Mouse (Mus musculus) spleen, postnatal 36 days (tissue): ENCODE measurements around the gene Mc3r.

ENCODE experiments used
- DNase-seq, 2 experiments: peaks; one replicate each; pipeline ENCODE4 v3.0.0; 2022; ENCODE audit warnings: low spot score in 2 of 2, mixed read lengths in 1 of 2

Mc3r gene

DNA sequence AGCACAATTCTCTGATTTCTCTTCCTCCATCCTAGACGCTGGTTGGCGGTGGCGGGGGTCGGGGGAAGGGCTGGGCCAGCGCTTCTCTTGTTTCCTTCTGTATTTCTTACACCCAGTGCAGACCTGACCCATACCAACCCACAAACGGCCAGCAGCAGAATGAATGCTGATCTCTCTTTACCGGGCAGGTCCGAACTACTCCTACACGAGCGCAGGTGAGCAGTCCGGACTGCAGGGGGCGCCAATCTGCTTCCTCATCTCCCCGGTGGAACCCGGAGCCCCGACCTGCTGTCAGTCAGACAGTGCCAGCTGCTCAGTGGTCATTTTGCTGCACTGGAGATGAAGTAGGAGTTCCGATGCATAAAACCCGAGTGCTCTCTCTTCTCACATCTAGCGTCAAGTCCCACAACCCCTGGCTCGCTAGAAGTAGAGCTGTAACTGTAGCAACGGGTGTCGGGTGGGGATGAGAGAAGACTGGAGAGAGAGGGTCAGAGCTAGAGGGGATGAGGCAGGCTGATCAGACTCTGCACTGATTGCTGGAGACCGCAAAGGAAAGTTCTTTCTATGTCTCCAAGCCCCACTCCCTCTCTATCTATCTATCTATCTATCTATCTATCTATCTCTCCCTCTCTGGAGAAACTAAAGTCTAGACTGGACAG lies at the start of gene Mc3r:
Gene Mc3r (plus strand): TSS at position 387 of the 659 bp plus-strand sequence.
- no peak for DNase-seq

- no peak for DNase-seq
Measured at GRCm38 (mm10) chr2:172201998-172202780, 46.1 kb upstream of the Mc3r start.

GRCm38 (mm10) chr2:172207003-172207402 lies 41.3 kb upstream of the Mc3r start:
- no peak for DNase-seq

GRCm38 (mm10) chr2:172213480-172213879 lies 34.8 kb upstream of the Mc3r start:
- no peak for DNase-seq

- DNase-seq = no peak
Measured at GRCm38 (mm10) chr2:172214336-172214735, 34.0 kb upstream of the Mc3r start.

GRCm38 (mm10) chr2:172215508-172216162 lies 32.7 kb upstream of the Mc3r start:
- DNase-seq = no peak

DNA sequence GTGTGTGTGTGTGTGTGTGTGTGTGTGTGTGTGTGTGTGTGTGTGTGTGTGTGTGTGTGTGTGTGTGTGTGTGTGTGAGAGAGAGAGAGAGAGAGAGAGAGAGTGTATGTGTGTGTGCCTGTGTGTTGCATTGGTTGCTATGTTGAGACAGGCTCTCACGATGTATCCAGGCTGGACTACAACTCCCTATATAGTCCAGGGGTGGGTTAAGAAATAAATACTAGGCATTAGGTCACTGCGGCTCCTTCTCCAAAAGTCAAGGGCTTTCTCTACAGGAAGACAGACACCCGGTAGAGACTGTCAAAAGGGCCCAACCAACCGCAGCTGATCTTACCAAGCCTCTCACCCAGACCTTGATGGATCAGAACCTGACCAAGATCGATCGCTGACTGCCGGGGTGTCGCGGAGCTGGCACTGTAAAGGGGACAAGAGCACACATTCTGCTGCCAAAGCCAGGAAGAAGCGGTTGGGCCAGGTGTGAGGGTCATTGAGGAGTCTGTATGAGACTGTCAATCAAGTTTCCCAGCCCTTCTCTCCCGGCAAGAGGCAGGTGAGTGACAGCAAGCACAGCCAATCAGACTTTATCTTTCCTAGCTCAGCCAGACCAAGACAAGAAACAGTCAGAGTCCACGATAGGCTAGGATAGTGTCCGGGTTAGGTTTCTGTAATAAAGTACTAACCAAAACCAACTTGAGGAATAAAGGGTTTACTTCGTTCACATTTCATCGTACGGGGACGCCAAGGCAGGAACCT lies 32.0 kb upstream of the Mc3r start:
- DNase-seq = no peak

GRCm38 (mm10) chr2:172217886-172218285 lies 30.4 kb upstream of the Mc3r start:
- no peak for DNase-seq

GRCm38 (mm10) chr2:172219186-172219585 lies 29.1 kb upstream of the Mc3r start:
- no peak for DNase-seq

GRCm38 (mm10) chr2:172221656-172222393 lies 26.5 kb upstream of the Mc3r start:
- no peak for DNase-seq

GRCm38 (mm10) chr2:172222394-172222785 lies 25.9 kb upstream of the Mc3r start:
- DNase-seq = no peak

GRCm38 (mm10) chr2:172222891-172223290 lies 25.4 kb upstream of the Mc3r start:
- no peak for DNase-seq

DNA sequence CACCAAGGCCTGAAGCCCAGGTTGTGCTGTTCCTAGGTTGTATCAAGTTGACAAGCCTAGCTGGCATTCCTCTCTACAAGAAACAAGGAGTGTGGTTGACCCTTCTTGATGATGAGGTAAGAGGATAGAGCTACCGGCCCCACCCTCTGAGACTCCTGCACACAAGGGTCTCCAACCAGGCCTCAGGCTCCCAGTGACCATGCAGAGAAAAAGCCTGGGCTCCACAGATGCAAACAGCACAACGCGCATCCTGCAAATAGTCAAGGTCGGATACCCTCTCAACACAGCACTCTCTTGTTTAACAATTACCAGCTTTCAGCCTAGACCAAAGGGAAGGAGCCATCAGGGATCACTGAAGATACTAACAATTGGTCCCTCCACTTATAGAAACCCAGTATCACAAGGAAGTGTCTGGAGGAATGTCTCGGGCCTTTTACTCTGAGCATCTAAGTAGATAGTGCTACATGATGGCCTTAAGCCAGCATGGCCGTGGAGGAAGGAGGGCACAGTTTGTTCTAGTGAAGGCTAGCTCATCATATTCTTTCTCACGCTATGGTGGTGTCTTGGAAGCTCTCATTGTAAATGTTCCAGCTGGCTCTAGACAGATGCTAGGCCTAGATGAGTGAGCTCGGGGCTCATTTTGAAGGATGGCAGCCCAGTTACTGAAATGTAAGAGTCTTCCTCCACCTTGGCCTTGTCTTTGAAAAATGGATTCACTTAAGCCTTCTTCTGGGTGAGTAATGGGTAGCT lies 24.7 kb upstream of the Mc3r start:
- DNase-seq = no peak

DNA sequence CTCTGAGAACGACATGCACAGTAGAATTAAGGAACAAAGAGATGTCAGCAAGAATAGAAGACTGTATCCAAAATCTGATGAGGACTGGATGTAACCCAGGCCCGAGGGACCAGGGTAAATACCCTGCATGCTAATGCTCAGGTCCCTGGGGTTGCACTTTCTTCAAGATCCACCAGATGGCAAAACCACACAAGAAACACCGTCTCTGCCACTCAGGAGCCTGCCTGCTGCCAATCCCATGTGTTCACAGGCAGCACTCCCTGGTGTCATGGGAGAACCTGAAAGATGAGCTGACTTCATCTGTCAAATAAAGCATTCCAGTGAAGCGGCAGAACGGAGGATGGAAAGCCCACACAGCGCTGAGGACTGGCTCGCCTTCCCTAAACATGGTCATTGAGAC lies 21.3 kb upstream of the Mc3r start:
- no peak for DNase-seq

- no peak for DNase-seq
Measured at GRCm38 (mm10) chr2:172227808-172228207, 20.5 kb upstream of the Mc3r start.

DNA sequence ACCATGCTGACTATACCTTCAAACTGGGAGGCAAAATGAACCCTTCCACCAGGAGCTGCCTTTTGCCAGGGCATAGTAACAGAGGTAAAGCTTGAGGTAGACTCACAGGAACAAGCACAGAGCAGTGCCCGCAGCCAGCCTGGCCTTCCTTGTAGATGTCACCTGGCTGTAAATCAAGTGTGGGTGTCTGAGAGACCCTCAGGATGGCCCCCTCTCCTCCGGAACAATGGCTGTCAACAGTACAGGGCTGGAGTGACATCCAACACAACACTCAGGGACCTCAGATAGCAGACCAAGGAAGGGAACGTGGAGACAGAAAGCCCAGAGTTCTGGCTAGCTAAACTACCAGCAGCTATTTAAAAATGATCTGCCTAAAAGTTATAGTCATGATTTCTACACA lies 19.1 kb upstream of the Mc3r start:
- DNase-seq = no peak

DNA sequence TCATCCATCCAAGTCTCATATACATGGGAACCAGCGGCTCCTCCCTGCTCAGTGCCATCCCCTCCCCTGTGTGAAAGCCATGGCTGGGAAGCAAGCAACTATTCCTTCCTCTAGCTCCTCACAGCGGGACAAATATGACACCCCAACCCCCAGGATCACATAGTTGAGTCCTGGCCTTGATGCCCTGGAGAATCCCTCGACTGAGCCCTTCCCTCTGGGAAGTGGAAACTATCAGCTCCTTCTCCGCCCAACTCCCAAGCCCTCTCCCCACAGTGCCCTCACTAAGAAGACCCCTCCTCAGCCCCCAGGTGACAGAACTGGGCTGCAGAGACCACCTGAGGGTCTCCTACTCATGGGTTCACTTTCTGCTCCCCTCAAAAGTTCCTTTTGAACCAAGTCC lies 18.2 kb upstream of the Mc3r start:
- DNase-seq = no peak

DNA sequence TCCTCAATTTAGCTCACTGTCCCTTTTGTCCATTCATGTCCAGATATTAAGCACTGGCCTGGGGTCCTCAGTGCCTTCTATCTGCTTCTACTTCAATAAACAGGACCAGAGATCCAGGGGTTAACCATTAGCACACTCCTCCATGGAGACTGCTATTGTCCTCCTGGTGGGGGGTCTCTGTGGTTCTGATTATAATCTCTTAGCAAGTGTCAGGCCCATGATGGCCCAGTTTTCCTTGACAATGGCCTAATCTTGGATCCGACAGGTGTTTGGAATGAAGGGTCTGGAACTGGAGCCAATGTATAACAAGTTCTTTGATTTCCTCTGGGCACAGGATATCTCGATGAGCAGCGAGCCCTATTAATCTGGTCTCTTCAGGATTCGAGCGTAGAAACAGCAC lies 10.1 kb upstream of the Mc3r start:
- no peak for DNase-seq

GRCm38 (mm10) chr2:172241031-172241430 lies 7.3 kb upstream of the Mc3r start:
- DNase-seq = no peak

DNA sequence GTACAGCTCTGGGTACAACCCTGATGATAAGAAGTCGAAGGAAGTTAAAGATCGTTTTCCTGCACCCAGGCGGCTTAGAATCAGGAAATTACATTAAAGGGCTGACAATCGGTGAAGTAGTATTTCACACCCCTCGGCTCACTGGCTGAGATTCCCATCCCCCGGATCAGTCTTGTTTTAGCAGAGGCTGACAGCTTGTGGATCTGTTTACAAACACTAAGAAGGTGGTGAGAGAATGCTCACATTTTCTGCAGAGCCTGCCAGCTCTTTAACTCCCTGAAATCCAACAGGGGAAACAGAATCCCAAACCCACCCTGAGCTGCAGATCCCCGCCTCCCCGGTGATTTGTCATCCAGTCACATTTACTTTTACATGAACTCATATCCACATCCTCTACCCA lies 2.8 kb upstream of the Mc3r start:
- DNase-seq = no peak

DNA sequence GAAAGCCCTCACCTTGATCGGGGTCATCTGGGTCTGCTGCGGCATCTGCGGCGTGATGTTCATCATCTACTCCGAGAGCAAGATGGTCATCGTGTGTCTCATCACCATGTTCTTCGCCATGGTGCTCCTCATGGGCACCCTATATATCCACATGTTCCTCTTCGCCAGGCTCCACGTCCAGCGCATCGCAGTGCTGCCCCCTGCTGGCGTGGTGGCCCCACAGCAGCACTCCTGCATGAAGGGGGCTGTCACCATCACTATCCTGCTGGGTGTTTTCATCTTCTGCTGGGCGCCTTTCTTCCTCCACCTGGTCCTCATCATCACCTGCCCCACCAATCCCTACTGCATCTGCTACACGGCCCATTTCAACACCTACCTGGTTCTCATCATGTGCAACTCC lies 1.0 kb downstream of the Mc3r start:
- no peak for DNase-seq
